Mouse (Mus musculus): Measurements from ENCODE around the gene Trim34a.
"Not testable (repeated sequence)": the region's sequence is repeated elsewhere in the genome, so short reads cannot be mapped to it uniquely, and the experiment has no call there.

DNA sequence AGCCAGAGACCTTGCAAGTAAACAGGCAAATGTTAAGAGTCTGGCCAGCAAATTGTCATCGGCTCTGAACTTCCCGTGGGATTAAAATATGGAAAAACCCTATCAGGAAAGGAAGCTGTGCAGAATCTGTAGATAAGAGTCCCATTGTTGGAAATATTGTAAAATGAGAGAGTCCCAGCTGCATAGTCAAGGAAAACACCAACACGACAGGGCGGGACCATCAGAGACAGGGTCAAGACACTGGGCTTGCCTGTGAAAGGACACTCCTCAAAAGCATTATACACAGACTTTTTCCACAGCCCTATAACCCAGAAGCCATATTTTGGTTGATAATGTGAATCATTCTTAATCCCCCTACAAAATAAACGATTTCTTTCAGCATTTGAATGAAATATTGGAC lies 21.1 kb downstream of the Trim34a start:
- TF ChIP-seq CTCF, EP300 (IDR thresholded peaks at IDR 0.05; ENCODE audit: low read depth): not testable (repeated sequence)
